Mouse (Mus musculus) liver, adult 2 months (tissue): ENCODE measurements around the gene Cyb5d2.

ENCODE experiments used
- CTCF ChIP-seq: fragments of 200-500 bp; IDR thresholded peaks from 2 replicates; pipeline ENCODE4 v1.5.1; 2011; ENCODE audit warnings: low read depth, low read length, control low read depth
- POLR2A ChIP-seq: fragments of 200-500 bp; IDR thresholded peaks from 2 replicates; pipeline ENCODE4 v1.6.1; 2011; ENCODE audit warnings: low read length, control low read depth; ENCODE audit not compliant: insufficient read depth; ENCODE audit errors: extremely low read depth

DNA sequence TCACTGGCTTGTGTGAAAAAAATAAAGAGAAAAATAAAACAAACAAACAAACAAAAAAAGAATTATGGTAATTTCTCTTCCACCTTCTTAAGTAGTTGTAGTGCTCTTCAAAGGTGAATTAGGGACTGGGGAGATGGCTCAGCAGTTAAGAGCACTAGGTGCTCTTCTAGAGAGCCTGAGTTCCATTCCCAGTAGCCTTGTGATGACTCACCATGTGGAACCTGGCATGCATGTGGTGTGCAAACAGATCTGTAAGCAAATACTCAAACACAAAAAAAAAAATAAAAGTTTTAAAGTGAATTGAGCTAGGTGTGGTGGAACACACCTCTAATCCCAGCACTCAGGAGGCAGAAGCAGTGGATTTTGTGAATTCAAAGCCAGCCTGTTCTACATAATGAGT, 47.6 kb upstream of the Cyb5d2 start:
- TF ChIP-seq CTCF: no peak
- no peak for TF ChIP-seq POLR2A
